Mouse (Mus musculus) cerebellum, adult 11-12 months (tissue): ENCODE results near the gene Capza1.
"Not testable (repeated sequence)": the region's sequence is repeated elsewhere in the genome, so short reads cannot be mapped to it uniquely, and the experiment has no call there.

Experiments
- DNase-seq: peaks from one replicate; pipeline ENCODE4 v3.0.0; 2022

The Capza1 gene

DNA sequence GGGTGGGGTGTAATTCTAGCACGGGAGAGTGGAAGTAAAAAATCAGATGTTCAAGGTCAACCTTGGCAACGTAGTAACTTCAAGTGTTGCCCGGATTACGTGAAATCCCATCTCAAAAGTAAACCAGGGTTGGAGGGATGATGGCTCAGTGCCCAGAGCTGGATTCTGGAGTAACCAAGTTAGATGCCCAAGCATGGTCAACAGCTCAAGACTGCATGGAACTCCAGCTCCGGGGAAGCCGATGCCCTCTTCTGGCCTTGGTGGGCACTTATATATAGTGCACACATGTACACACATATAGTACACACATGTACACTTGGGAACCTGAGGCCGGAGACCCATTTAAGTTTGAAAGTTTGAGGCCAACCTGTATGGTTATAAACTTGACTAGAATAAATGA, 48.2 kb downstream of the Capza1 start:
- DNase-seq = no peak

DNA sequence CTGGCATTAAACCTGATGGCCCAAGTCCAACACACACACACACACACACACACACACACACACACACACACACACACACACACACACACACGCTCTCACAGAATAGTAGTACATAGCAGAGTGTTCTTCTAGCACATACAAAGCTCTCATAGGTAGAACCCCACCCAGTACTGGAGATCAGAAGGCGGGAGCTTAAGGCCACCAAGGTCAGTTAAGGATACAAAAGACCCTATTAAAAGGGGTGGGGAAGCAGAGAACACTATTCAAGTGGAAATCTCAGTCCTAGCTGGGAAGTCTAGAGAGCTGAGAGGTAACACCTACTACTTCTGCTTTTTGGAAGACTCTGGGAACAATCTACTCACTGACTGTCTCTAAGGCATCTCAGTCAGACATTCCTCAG, 49.0 kb downstream of the Capza1 start:
- no peak for DNase-seq

DNA sequence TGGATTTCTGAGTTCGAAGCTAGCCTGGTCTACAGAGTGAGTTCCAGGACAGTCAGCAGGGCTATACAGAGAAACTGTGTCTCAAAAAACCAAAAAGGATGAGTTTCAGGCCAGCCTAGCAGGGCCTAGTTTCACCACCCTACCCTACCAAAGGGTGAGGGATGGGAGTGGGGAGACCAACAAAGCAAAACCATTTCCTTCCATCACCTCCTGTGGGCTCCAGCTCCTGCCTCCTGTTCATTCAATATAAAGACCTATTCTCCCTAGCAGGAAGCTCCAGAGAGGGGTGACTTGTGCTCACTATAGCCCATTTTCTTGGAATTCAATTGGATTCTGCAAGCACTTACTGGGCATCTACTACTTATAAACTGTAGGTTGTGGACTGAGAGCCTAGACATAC, 49.6 kb downstream of the Capza1 start:
- DNase-seq = no peak

GRCm38 (mm10) chr3:104813227-104813626, 51.1 kb downstream of the Capza1 start:
- DNase-seq = not testable (repeated sequence)

DNA sequence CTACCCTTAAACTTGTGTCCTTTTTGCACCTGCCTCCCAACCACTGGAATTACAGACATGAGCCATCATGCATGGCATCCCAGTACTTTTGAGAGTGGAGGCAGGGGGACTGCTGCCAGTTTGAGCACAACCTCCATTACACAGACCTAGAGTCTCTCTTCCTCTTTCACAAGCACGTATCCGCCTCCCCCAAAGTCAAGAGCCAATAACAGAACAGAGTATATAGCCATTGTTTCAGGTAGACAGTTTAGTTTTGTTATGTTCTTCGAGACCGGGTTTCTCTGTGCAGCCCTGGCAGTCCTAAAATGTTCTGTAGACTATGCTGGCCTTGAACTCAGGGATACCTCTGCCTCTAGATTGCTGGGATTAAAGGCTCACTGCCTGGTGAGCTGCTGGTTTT, 52.1 kb downstream of the Capza1 start:
- no peak for DNase-seq

- no peak for DNase-seq
Measured at GRCm38 (mm10) chr3:104811752-104812151, 52.6 kb downstream of the Capza1 start.

- DNase-seq = no peak
Measured at GRCm38 (mm10) chr3:104805539-104805938, 58.8 kb downstream of the Capza1 start.

GRCm38 (mm10) chr3:104804312-104804711, 60.0 kb downstream of the Capza1 start:
- DNase-seq = no peak

GRCm38 (mm10) chr3:104801481-104801880, 62.8 kb downstream of the Capza1 start:
- DNase-seq = no peak

GRCm38 (mm10) chr3:104800681-104801080, 63.6 kb downstream of the Capza1 start:
- DNase-seq = no peak

DNA sequence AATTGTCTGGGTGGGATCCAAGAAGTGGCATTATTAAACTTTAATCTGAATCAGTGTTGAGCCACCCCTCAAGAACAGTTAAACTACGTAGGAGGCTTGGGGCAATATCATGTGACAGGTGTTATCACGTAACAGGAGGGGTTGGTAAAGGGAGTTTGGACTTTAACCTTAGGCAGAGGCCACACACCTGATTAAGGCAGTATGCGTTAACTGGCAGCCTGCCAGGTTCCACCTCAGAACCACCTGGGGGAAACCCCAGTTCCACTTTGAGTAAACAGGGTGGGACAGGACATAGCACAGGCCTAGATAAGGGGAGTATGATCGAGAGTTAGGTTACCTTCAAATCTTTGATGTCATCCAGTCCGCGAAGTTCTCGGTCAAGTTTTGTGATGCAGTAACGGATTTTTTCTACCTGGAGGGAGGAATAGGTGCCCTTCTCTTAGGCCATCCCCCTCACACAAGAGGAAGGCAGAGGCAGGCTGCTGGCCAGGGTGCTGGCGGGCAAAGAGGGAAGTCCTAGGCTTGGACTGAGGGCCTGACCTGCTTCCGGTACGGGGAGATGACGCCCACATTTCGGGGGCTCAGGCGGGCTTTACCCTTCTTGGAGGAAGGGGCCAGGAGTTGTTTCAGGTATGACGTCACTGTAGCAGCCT, 67.7 kb downstream of the Capza1 start:
- no peak for DNase-seq

GRCm38 (mm10) chr3:104795661-104796340, 68.5 kb downstream of the Capza1 start:
- no peak for DNase-seq

DNA sequence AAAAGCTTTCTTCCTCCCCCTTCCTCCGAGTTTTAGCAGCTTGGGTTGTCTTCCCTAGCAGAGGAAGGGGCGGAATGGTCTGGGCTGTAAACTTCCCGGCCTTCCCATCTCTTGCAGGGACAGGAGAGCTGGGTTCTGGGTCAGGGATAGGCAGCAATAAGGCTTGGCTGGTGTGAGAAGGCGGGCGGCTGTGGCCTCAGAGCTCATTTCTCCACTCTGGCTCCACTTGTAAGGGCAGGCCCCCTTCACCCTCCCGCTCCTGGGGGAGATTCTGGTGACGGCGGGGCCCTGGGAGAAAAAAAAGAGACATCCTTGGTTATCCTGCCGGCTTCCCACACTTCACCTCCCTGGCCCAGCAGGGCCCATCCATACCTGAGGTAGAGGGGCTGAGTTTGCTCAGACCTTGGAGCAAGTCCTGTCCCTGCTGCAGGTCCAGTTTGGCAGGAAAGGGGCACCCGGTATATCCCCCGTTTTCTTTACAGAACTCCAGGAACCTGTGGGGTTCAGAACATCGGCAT, 69.3 kb downstream of the Capza1 start:
- DNase-seq = no peak

- no peak for DNase-seq
Measured at GRCm38 (mm10) chr3:104793871-104794828, 70.2 kb downstream of the Capza1 start.

- DNase-seq = no peak
Measured at GRCm38 (mm10) chr3:104792360-104793270, 71.7 kb downstream of the Capza1 start.

- DNase-seq = no peak
Measured at GRCm38 (mm10) chr3:104791671-104792070, 72.6 kb downstream of the Capza1 start.

DNA sequence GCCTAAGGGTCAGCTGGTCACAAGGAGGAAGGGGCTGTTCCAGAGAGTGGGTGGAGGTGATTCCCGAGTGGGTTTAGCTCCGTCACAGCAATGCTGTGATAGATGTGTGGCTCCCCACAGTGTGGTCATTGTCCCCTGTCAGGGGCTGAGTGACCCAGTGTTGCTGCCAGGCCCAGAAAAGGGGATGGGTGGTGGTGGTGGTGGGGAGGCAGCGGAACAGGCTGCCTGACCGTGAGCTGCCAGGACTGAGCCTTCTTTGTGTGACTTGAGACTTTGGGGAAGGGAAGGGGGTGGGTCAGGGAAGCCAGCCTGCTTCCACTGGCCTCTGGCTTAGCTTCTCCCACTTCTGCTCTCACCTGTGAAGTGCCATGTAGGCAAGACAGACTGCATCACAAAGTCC, 73.3 kb downstream of the Capza1 start:
- DNase-seq = no peak

- DNase-seq = no peak
Measured at GRCm38 (mm10) chr3:104790401-104790937, 73.8 kb downstream of the Capza1 start.

DNA sequence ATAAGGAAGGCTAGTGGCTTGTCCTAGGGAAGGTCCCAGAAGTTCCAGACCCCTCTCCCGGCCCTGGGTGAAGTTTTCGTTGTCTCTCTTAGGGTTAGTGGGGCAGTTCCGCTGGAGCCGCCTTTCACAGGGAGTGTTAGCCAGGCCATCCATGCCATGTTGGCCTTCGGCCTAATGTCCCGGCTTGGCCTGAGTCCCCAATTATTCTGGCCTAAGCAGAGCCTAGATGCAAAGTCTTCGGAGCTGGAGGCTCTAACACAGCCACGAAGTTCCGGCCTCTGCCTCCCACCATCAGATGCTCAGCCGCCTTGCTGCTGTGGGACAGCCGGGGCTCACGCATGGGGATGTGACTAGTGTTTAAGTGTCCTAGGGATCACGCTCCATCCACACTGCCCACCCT, 74.5 kb downstream of the Capza1 start:
- no peak for DNase-seq

GRCm38 (mm10) chr3:104789312-104789605, 75.0 kb downstream of the Capza1 start:
- no peak for DNase-seq

DNA sequence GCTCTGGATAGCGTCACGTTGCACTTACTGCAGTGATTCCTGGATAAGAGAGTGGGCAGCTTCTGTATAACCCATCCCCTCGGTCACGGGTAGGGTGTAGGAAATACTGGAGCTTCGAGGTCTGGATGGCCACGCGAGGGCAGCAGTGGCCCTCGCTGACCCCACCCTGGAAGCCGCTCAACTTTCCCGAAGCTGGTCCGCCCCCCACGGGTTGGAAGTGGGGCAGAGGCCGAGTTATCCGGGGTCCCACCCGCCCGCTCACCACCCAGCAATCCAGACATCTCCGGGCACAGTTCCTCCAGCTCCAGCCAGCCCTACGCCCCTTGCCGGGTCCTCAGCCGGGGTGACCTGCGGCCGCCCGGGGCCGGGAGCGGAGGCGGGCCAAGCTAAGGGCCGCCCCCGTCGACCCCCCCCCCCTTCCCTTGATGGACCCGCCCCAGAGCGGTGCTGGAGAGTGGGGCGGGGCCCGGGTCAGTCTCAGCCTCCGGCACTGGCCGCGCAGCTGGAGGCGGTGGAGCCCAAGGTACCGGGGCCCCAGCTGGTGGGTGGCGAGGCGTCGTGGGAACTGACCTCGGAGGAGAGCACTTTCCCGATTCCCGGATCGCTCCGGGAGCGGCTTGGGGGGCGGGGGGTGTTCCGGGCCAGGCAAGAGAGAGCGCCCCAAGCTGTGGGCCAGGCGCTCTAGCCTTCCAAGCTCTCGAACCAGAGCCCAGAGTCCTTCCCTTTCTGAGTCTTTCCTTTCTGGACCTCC, 75.6 kb downstream of the Capza1 start:
- peak; percentile 27 for DNase-seq
